Comparison of ENCODE assay signal across 8 mouse cellular contexts in the genomic region with DNA sequence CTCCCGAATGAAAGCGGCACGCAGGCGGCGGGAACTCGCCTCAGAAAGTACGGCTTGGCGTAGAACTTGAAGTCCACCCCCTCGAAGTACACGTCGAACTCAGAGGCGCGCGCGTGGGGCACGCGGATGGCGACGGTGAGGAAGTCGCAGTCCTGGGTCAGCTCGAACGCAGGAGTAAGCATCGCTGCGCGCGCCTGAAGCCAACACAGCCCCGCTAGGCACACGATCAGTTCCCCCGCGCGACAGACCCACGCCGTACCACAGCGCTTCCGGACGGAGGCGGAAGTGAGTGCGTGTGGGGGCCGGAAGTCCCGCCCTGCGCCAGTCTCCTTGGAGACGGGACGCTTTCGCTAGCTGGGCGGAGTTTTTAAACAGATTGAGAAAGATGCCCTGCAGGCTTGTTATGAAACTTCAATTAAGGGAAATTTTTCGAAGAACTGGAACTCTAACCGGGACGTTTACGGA. TPM values are rescaled to one million over a fixed set of nuclear protein-coding genes. Genes with fewer than 3 reads are reported as not detected.
DNase-seq lines count a peak whose midpoint lies in the region; ATAC-seq and TF ChIP-seq lines count a peak whose summit lies in the region.

A gene (minus strand): TSS at position 278 of the 465 bp plus-strand sequence.

- H3K9ac ChIP-seq in heart, embryonic 12.5 days, result peak within 1 kb of the TSS; percentile 78
- peak within 1 kb of the TSS; percentile 65 for H3K9ac ChIP-seq in kidney, postnatal 0 days (ENCODE audit: low read depth, low read length)
- peak within 1 kb of the TSS; percentile 90 for H3K9ac ChIP-seq in liver, embryonic 11.5 days (ENCODE audit: low read depth, low read length)
- H3K9ac ChIP-seq in stomach, embryonic 14.5 days (replicated peaks; ENCODE audit: low read depth, low read length), result peak within 1 kb of the TSS; percentile 72

- peak; percentile 94 for DNase-seq in CD4-positive helper T cell, adult 2 months (ENCODE audit: low read depth, low spot score)
- peak; percentile 71 for DNase-seq in brain, embryonic 18.5 days (ENCODE audit: low read depth, low spot score)
- peak; percentile 92 for DNase-seq in kidney, postnatal 0 days (ENCODE audit: low spot score)
- peak; percentile 84 for DNase-seq in liver, embryonic 11.5 days (ENCODE audit: low spot score)
- peak; percentile 95 for DNase-seq in naive thymus-derived CD4-positive, alpha-beta T cell, adult 2 months (ENCODE audit: low read depth)

- WGBS in heart, embryonic 12.5 days, result under 1% methylated on average over 49 of the region's 49 CpGs
- under 1% methylated on average over 49 of the region's 49 CpGs for WGBS in kidney, postnatal 0 days
- WGBS in liver, embryonic 11.5 days, result under 1% methylated on average over 49 of the region's 49 CpGs
- under 1% methylated on average over 49 of the region's 49 CpGs for WGBS in stomach, embryonic 14.5 days

- no peaks in the 10 kb centered on the region for H3K27me3 ChIP-seq in heart, embryonic 12.5 days (replicated peaks)
- no peaks in the 10 kb centered on the region for H3K27me3 ChIP-seq in kidney, postnatal 0 days (ENCODE audit: insufficient read depth, low read length)
- H3K27me3 ChIP-seq in liver, embryonic 11.5 days (replicated peaks; ENCODE audit: control insufficient read depth, insufficient read depth, low read length), result no peaks in the 10 kb centered on the region
- H3K27me3 ChIP-seq in stomach, embryonic 14.5 days (ENCODE audit: control insufficient read depth, insufficient read depth, low read length), result no peaks in the 10 kb centered on the region

- peak; percentile 96 for ATAC-seq in erythroid progenitor cell, adult 5-6 weeks (replicated peaks; ENCODE audit: low FRiP score, poor library complexity, severe bottlenecking)
- peak; percentile 86 for ATAC-seq in heart, embryonic 12.5 days (ENCODE audit: insufficient number of reproducible peaks, low FRiP score)
- ATAC-seq in kidney, postnatal 0 days (replicated peaks; ENCODE audit: low FRiP score, low read depth), result peak; percentile 91
- peak; percentile 89 for ATAC-seq in liver, embryonic 11.5 days (replicated peaks; ENCODE audit: low FRiP score)
- ATAC-seq in stomach, embryonic 14.5 days (ENCODE audit: insufficient number of reproducible peaks, insufficient read depth, low FRiP score, low read depth), result peak; percentile 90

- H3K4me2 ChIP-seq in heart, embryonic 12.5 days, result peak within 1 kb of the TSS; percentile 97
- peak within 1 kb of the TSS; percentile 90 for H3K4me2 ChIP-seq in kidney, postnatal 0 days (ENCODE audit: low read length)
- H3K4me2 ChIP-seq in liver, embryonic 11.5 days, result peak within 1 kb of the TSS; percentile 86
- peak within 1 kb of the TSS; percentile 89 for H3K4me2 ChIP-seq in stomach, embryonic 14.5 days (replicated peaks; ENCODE audit: low read depth, low read length)

- peaks cover 19% of the 10 kb centered on the region for H3K4me1 ChIP-seq in heart, embryonic 12.5 days (replicated peaks)
- 0 out of 2 replicates have a peak, but pooled peaks cover 6% of the 10 kb centered on the region for H3K4me1 ChIP-seq in kidney, postnatal 0 days (replicated peaks; ENCODE audit: insufficient read depth, low read length)
- peaks cover 12% of the 10 kb centered on the region for H3K4me1 ChIP-seq in liver, embryonic 11.5 days (replicated peaks; ENCODE audit: control insufficient read depth, insufficient read depth, low read length)
- peaks cover 3% of the 10 kb centered on the region; the same call in 1 of the 2 replicates for H3K4me1 ChIP-seq in stomach, embryonic 14.5 days (ENCODE audit: control insufficient read depth, insufficient read depth, low read length)

- TF ChIP-seq CTCF in kidney, postnatal 0 days (IDR thresholded peaks at IDR 0.05; ENCODE audit: low read depth), result peak; percentile 17; the same call in 1 of the 2 replicates

- no peaks in the 10 kb centered on the region for H3K9me3 ChIP-seq in heart, embryonic 12.5 days (replicated peaks)
- H3K9me3 ChIP-seq in kidney, postnatal 0 days (replicated peaks; ENCODE audit: low read length), result no peaks in the 10 kb centered on the region
- H3K9me3 ChIP-seq in liver, embryonic 11.5 days (ENCODE audit: control insufficient read depth, low read length), result no peaks in the 10 kb centered on the region
- H3K9me3 ChIP-seq in stomach, embryonic 14.5 days (ENCODE audit: control insufficient read depth, low read depth, low read length), result no peaks in the 10 kb centered on the region

- no peak within 1 kb of the TSS; the same call in 1 of the 2 replicates for H3K27ac ChIP-seq in heart, embryonic 12.5 days (ENCODE audit: poor library complexity, severe bottlenecking)
- no peak within 1 kb of the TSS for H3K27ac ChIP-seq in kidney, postnatal 0 days
- H3K27ac ChIP-seq in liver, embryonic 11.5 days (ENCODE audit: low read depth, low read length), result peak within 1 kb of the TSS; percentile 80
- H3K27ac ChIP-seq in stomach, embryonic 14.5 days (ENCODE audit: low read length), result no peak within 1 kb of the TSS

- peak within 1 kb of the TSS; percentile 85 for H3K4me3 ChIP-seq in heart, embryonic 12.5 days
- H3K4me3 ChIP-seq in kidney, postnatal 0 days (replicated peaks; ENCODE audit: low read depth, low read length), result peak within 1 kb of the TSS; percentile 56
- peak within 1 kb of the TSS; percentile 92 for H3K4me3 ChIP-seq in liver, embryonic 11.5 days (ENCODE audit: low read depth, low read length)
- H3K4me3 ChIP-seq in stomach, embryonic 14.5 days (ENCODE audit: low read depth, low read length), result peak within 1 kb of the TSS; percentile 88

- no peaks in the 10 kb centered on the region for H3K36me3 ChIP-seq in heart, embryonic 12.5 days
- no peaks in the 10 kb centered on the region for H3K36me3 ChIP-seq in kidney, postnatal 0 days (ENCODE audit: insufficient read depth, low read length)
- H3K36me3 ChIP-seq in liver, embryonic 11.5 days (ENCODE audit: control insufficient read depth, insufficient read depth, low read length), result no peaks in the 10 kb centered on the region
- H3K36me3 ChIP-seq in stomach, embryonic 14.5 days (ENCODE audit: control insufficient read depth, insufficient read depth, low read length), result no peaks in the 10 kb centered on the region

RNA-seq across cellular contexts. Expression of the gene that starts here (rescaled TPM):
- under 0.01 and 1.7 TPM in 2 replicates for total RNA-seq in erythroid progenitor cell, adult 5-6 weeks (2015; ENCODE audit: low replicate concordance)
- 0.30 and 3.7 TPM in 2 replicates for total RNA-seq in erythroid progenitor cell, adult 5-6 weeks (2017; ENCODE audit: low replicate concordance)
- 11.4 and 12.7 TPM in 2 replicates for polyA plus RNA-seq in heart, embryonic 12.5 days (2016; fragmentation: Nextera tagmentation; extraction: Ambion mirVana)
- polyA plus RNA-seq in kidney, postnatal 0 days (2015; fragmentation: Nextera tagmentation; extraction: Ambion mirVana), result 11.8 and 12.8 TPM in 2 replicates
- polyA plus RNA-seq in liver, embryonic 11.5 days (2014; fragmentation: Nextera tagmentation; extraction: Ambion mirVana), result 23.6 and 28.6 TPM in 2 replicates
- 16.0 and 16.6 TPM in 2 replicates for polyA plus RNA-seq in stomach, embryonic 14.5 days (2014; fragmentation: Nextera tagmentation; extraction: Ambion mirVana)
